Mouse (Mus musculus): ENCODE measurements around the gene Mapk6. TPM values are rescaled to one million over a fixed set of nuclear protein-coding genes. Genes with fewer than 3 reads are reported as not detected.

Gene Mapk6
- polyA plus RNA-seq, 1 experiment from 2014 or later = 144 TPM

DNA sequence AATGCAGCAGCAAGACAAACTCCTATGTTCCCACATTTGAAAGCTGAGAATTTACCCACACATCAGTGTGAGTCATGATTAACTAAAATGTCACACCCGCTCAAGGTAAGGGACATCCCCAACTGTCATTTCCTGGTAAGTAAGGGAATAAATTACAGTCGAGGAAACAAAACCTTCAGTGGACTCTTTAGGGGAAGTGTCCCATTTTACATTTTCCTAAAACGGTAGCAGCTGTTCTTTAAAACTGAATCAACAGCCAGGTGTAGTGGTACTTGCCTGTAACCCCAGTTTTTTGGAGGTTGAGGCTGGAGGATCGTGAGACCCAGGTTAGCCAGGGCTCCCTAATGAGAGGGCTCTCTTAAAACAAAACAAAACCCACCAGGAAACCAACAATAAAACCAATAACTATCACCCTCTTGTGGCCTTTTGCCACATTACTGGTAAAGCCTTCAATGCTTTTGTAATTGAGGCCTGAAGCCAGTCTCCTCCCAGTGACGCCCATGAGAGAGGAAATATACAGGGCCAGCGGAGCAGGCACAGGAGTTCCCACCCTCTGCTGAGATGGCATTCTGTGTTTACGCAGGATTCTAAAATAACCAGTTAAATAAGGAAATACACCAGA lies 24.5 kb upstream of the Mapk6 start:
- Histone ChIP-seq H3K27me3 (ENCODE audit: poor library complexity, severe bottlenecking) (no peaks in the 10 kb centered on the region), H3K27ac (0 out of 2 replicates have a peak overlapping the region, but pooled peaks have one; percentile 17), H3K4me3 (no peak overlapping the region), H3K36me3 (replicated peaks) (no peaks in the 10 kb centered on the region), H3K4me1 (peaks cover 42% of the 10 kb centered on the region), H3K9me3 (no peaks in the 10 kb centered on the region)
- 55% methylated on average over 7 of the region's 7 CpGs for WGBS
- DNase-seq (ENCODE audit: extremely low spot score, low spot score) = no peak

DNA sequence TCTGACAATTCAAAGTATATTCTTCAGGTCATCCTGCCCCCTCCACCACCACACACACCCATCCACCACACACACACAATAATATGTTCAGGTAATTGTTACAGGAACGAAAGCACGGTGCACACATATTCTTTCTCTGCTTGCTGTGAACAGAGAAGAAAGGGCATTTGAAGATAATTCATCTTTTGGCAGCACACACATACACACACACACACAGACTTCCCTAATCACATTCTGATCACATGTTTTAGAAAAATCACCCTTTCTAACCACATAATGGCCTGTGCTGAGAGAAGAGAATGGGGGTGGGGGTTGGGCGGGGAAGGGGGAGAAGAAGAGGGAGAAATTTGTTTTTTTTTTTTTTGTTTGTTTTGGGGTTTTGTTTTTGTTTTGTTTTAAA lies 22.9 kb upstream of the Mapk6 start:
- no peaks in the 10 kb centered on the region for H3K27me3 ChIP-seq (ENCODE audit: poor library complexity, severe bottlenecking)
- H3K27ac ChIP-seq = no peak overlapping the region
- H3K4me1 ChIP-seq = peaks cover 38% of the 10 kb centered on the region
- no peaks in the 10 kb centered on the region for H3K9me3 ChIP-seq
- WGBS = 90% methylated on average over 3 of the region's 3 CpGs
- H3K4me3 ChIP-seq = no peak overlapping the region
- H3K36me3 ChIP-seq (replicated peaks) = no peaks in the 10 kb centered on the region
- DNase-seq (ENCODE audit: extremely low spot score, low spot score) = no peak

DNA sequence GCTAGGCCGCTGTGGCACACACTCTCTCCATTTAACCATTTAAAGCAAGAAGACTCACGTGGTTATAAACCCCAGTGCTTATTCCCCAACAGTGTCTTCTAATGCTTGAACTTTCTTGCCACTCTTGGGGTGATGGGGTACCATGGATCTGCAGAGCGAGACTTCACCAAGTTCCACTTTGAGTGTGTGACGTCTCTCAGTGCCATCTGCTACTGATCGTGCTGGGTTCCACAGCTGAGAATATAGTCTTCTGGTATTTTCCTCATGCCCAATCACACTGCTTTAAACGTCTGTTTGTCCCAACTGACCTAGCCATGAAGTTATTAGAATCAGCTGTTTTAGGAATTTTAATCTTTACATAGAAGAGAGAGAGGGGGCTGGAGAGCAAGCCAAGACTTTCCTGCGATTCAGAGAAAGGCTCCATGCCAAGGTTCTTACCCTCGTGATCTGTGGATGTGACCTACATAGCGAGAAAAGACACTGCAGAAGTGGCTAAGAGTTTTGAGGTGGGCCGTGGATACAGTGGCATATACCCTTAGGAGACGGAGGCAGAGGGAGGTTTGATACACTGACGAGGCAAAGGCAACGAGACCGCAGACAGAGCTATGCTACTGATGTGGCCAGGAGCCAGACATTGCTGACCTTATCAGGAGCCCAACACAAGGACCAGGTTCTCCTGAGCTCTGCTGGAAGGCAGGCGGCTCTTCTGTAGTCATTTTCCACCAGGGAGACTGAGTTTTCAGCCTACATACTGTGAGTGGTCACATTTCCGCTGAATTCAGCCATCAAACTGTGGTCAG lies 21.2 kb upstream of the Mapk6 start:
- no peaks in the 10 kb centered on the region for H3K27me3 ChIP-seq (ENCODE audit: poor library complexity, severe bottlenecking)
- H3K36me3 ChIP-seq (replicated peaks) = no peaks in the 10 kb centered on the region
- WGBS = 78% methylated on average over 16 of the region's 16 CpGs
- H3K27ac ChIP-seq = no peak overlapping the region
- no peak overlapping the region for H3K4me3 ChIP-seq
- H3K4me1 ChIP-seq = peaks cover 28% of the 10 kb centered on the region
- no peaks in the 10 kb centered on the region for H3K9me3 ChIP-seq
- DNase-seq (ENCODE audit: extremely low spot score, low spot score) = no peak

DNA sequence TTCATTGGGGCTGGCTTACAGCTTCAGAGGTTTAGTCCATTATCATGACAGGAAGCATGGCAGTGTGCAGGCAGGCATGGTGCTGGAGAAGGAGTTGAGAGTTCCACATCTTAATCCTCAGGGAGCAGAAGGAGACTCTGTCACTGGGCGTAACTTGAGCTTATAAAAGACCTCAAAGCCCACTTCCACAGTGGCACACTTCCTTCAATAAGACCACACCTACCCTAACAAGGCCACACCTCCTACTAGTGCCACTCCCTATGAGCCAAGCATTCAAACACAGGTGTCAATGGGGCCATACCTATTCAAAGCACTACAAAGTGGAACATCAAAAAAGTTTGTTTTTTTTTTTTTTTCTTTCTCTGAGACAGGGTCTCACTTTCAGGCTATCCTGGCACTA lies 19.9 kb upstream of the Mapk6 start:
- 100% methylated on average over 1 of the region's 1 CpGs for WGBS
- Histone ChIP-seq H3K36me3 (replicated peaks) (no peaks in the 10 kb centered on the region), H3K9me3 (no peaks in the 10 kb centered on the region), H3K4me3 (no peak overlapping the region), H3K4me1 (peaks cover 22% of the 10 kb centered on the region), H3K27me3 (ENCODE audit: poor library complexity, severe bottlenecking) (no peaks in the 10 kb centered on the region), H3K27ac (no peak overlapping the region)
- no peak for DNase-seq (ENCODE audit: extremely low spot score, low spot score)

DNA sequence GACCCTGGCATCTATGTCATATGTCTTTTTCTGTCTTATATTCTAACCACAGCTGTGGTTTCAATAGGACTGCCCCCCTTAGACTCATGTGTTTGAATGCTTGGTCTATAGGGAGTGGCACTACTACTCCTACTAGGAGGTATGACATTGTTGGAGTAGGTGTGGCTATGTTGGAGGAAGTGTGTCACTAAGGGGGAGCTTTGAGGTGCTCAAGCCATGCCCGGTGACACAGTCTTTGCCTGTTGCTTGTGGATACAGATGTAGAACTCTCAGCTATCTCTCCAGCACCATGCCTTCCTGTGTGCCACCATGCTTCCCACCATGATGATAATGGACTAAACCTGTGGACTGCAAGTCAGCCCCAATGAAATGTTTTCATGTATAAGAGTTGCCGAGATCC lies 19.2 kb upstream of the Mapk6 start:
- no peak for DNase-seq (ENCODE audit: extremely low spot score, low spot score)
- WGBS = 94% methylated on average over 2 of the region's 2 CpGs
- no peak overlapping the region for H3K4me3 ChIP-seq

DNA sequence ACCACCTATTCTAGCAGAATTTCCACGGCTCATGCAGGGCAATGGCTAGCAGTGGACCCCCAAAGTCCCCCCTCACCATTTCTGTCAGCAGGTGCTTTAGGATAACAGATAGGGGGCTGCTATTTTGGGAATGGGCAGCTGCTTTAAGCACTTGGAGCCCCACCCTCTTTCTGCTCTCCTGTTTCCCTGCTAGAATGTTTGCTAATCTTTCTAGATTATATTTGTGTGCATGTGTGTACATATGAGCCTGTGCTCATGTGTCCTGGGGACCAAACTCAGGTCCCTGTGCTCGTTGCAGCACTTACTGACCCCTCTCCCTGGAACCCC lies 18.4 kb upstream of the Mapk6 start:
- peaks cover 23% of the 10 kb centered on the region for H3K4me1 ChIP-seq
- no peak for DNase-seq (ENCODE audit: extremely low spot score, low spot score)
- no peaks in the 10 kb centered on the region for H3K27me3 ChIP-seq (ENCODE audit: poor library complexity, severe bottlenecking)
- H3K4me3 ChIP-seq = no peak overlapping the region
- WGBS = 80% methylated on average over 2 of the region's 2 CpGs
- no peaks in the 10 kb centered on the region for H3K9me3 ChIP-seq
- no peaks in the 10 kb centered on the region for H3K36me3 ChIP-seq (replicated peaks)
- H3K27ac ChIP-seq = no peak overlapping the region

More for the DNA sequence above, 19.2 kb upstream of the Mapk6 start:
- H3K4me1 ChIP-seq = peaks cover 21% of the 10 kb centered on the region
- H3K9me3 ChIP-seq = no peaks in the 10 kb centered on the region
- H3K36me3 ChIP-seq (replicated peaks) = no peaks in the 10 kb centered on the region
- no peaks in the 10 kb centered on the region for H3K27me3 ChIP-seq (ENCODE audit: poor library complexity, severe bottlenecking)
- no peak overlapping the region for H3K27ac ChIP-seq

DNA sequence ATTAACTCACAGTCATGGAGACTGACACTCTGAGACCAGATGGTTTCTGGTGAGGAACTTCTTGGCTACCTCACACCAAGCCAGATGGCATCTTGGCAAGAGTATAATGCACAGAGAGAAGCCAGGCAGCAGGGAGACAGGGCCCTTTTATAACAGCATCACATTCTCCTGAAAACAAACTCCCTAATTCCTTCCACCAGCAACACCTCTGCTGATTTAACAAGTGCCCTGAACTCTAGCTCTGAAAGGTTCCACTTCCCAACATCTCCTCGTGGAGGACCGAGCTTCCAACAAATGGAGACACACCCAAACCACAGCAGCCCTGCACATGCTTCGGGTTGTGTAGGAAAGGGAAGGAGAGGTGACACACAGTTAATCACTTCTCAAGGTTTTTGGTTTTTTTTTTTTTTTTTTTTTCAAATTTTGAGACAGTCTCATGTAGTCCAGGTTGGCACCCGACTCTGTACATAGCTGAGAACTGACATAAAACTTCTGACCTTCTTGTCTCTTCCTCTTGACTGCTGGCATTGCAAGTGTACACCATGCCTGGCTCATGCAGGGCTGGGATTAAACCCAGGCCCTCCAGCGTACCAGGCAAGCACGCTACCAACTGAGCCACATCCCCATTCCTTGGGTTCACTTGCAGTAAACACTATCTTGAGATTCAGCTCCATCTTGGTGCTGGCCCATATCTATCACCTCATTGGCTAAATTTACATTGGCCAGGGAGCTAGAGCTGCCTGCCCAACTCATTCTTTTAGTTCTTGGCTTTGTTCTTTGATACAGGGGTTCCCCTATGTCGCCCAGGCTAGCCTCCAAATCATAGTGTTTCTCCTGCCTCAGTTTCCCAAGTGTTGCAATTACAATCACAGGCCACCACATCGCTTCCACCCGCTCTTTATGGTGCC lies 17.8 kb upstream of the Mapk6 start:
- 88% methylated on average over 9 of the region's 9 CpGs for WGBS
- H3K4me3 ChIP-seq = no peak overlapping the region
- H3K27me3 ChIP-seq (ENCODE audit: poor library complexity, severe bottlenecking) = no peaks in the 10 kb centered on the region
- H3K4me1 ChIP-seq = peaks cover 21% of the 10 kb centered on the region
- no peaks in the 10 kb centered on the region for H3K9me3 ChIP-seq
- H3K36me3 ChIP-seq (replicated peaks) = no peaks in the 10 kb centered on the region
- H3K27ac ChIP-seq = no peak overlapping the region
- DNase-seq (ENCODE audit: extremely low spot score, low spot score) = no peak

DNA sequence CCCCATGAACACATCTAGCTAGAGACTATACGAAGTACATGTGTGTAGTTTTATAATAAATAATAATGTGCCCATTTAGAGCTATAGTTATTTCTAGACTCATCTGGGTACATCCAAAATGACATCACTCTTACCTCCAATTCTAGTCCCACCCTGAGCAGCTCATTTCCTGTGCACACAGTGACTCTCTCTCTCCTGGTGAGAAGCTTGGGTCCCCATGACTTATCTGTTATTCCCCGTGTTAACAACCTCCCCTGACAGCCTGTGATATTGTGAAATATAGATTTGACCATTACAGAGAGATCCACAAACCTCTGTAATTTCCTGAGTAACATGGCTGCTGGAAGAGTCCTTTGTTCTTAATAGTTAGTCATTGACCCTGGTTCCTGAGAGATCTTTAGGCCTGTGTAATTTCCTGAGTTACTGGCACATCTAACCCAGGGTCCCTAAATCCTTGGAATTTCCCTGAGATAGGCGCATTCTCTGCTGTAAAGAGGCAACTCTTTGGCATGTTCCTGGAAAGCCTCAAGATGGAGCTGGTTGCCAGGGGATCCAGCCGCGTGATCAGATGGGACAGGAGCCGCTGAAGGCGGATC lies 16.1 kb upstream of the Mapk6 start:
- 89% methylated on average over 7 of the region's 7 CpGs for WGBS
- H3K9me3 ChIP-seq = no peaks in the 10 kb centered on the region
- H3K27me3 ChIP-seq (ENCODE audit: poor library complexity, severe bottlenecking) = no peaks in the 10 kb centered on the region
- no peak for DNase-seq (ENCODE audit: extremely low spot score, low spot score)
- H3K4me3 ChIP-seq = no peak overlapping the region
- no peak overlapping the region for H3K27ac ChIP-seq
- peaks cover 12% of the 10 kb centered on the region for H3K4me1 ChIP-seq
- H3K36me3 ChIP-seq (replicated peaks) = no peaks in the 10 kb centered on the region

DNA sequence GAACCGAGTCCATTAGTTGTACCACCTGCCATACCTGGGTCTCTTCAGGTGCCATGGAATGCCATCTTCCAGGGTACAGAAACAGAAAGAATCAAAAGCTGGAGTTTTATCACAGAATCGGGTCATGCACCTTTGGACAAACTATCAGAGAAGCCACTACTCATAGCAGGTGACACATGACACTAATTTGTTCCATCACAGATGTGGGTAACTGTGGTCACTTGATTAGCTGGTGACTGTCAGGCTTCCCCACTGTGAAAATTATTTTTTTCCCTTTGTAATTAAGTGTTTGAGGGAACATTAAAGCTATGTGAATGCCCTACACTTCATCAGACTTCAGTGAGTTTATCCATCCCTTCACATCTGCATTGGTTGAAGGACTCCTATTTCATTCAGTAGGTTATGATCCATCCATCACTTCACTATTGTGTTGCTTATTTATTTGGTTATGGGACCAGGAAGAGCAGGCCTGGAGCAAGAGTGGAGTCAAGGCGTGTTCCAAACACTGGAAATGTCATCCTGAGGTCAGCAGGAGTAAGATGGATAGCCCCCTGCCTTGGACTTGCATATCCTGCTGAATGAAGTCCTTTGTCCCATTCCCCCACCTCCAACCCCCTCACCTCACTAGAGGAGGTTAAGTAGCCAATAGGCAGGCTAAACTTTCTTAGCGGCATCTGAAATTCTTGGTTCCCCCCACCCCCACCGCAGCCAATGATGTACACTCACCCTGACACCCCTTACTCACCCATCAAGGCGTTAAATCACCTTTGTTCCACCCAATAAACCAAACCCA lies 14.7 kb upstream of the Mapk6 start:
- Histone ChIP-seq H3K36me3 (replicated peaks) (no peaks in the 10 kb centered on the region), H3K27ac (no peak overlapping the region), H3K27me3 (ENCODE audit: poor library complexity, severe bottlenecking) (no peaks in the 10 kb centered on the region), H3K4me1 (peaks cover 12% of the 10 kb centered on the region), H3K4me3 (no peak overlapping the region), H3K9me3 (no peaks in the 10 kb centered on the region)
- 72% methylated on average over 6 of the region's 6 CpGs for WGBS
- no peak for DNase-seq (ENCODE audit: extremely low spot score, low spot score)

DNA sequence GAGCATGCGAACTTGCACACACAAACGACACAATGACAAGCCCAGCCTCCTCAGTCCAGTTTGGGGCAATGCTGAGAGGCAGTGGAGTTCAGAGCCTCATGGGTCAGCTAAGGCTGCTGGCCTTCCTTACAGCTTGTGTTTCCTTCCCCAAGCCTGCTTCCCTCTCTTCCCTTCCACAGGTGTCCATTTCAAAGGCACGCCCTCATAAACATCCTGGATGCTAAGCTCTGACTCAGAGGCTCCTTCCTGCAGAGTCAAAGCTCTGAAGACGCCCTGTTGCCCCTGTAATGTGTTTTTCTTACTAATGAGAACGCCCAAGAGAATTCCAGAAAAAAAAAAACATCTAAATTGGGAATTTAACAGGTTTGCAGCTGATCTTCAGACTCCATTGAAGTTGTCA lies 13.9 kb upstream of the Mapk6 start:
- Histone ChIP-seq H3K9me3 (no peaks in the 10 kb centered on the region), H3K36me3 (replicated peaks) (no peaks in the 10 kb centered on the region), H3K27me3 (ENCODE audit: poor library complexity, severe bottlenecking) (no peaks in the 10 kb centered on the region), H3K27ac (no peak overlapping the region), H3K4me3 (no peak overlapping the region), H3K4me1 (peaks cover 12% of the 10 kb centered on the region)
- WGBS = 72% methylated on average over 5 of the region's 5 CpGs
- no peak for DNase-seq (ENCODE audit: extremely low spot score, low spot score)

DNA sequence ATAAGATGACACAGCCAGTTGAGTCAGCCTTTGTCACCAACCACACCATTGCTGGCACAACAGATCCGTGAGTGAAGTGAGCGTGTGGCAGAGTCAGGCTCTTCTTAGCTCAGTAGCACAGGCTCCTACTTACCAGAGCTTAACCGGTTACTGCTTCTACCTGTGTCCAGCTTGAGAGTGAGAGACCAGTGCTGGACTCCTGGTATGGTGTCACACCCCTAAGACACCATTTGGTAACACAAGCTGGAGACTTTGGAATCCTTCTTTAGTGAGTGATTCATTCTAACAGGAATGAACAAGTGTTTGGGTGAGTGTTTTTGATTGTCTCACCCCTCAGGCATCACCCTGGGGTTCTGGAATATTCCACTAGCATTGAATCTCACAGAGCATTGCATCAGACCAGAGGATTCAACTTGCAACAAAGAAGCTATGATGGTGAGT lies 12.5 kb upstream of the Mapk6 start:
- WGBS = 86% methylated on average over 3 of the region's 3 CpGs
- H3K27me3 ChIP-seq (ENCODE audit: poor library complexity, severe bottlenecking) = no peaks in the 10 kb centered on the region
- H3K36me3 ChIP-seq (replicated peaks) = no peaks in the 10 kb centered on the region
- DNase-seq (ENCODE audit: extremely low spot score, low spot score) = no peak
- no peaks in the 10 kb centered on the region for H3K9me3 ChIP-seq
- no peak overlapping the region for H3K27ac ChIP-seq
- H3K4me1 ChIP-seq = peaks cover 12% of the 10 kb centered on the region
- H3K4me3 ChIP-seq = no peak overlapping the region

DNA sequence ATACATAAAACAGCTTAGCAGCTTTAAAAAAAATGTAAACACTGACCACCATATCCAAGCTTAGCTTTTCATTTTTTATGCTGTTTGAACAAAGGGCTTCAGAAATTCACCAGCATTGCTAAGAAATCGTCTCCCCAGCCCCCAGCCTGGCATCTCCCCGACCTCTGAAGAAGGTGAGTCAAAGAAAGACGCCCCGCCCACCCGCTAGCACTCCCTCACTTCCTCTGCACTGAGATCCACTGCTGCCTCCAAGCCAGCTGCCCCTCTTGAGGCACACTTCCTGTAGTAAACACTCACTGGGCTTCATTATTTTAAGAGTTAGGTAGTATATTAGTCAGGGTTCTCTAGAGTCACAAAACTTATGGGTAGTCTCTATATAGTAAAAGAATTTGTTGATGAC lies 4.4 kb upstream of the Mapk6 start:
- WGBS = 45% methylated on average over 5 of the region's 5 CpGs
- H3K27me3 ChIP-seq (ENCODE audit: poor library complexity, severe bottlenecking) = peaks cover 4% of the 10 kb centered on the region; the same call in 1 of the 2 replicates

More for the DNA sequence above, 4.4 kb upstream of the Mapk6 start:
- Histone ChIP-seq H3K9me3 (no peaks in the 10 kb centered on the region), H3K27ac (no peak overlapping the region), H3K4me3 (no peak overlapping the region), H3K4me1 (peaks cover 32% of the 10 kb centered on the region), H3K36me3 (replicated peaks) (no peaks in the 10 kb centered on the region)
- no peak for DNase-seq (ENCODE audit: extremely low spot score, low spot score)

Data from forebrain, embryonic 10.5 days (tissue).